Mouse (Mus musculus) stomach, postnatal 0 days (tissue): ENCODE data around the gene Mlec.

Experiments
- CTCF ChIP-seq: IDR thresholded peaks from 2 replicates; pipeline ENCODE4 v1.5.1; 2016; ENCODE audit warnings: antibody characterized with exemption, low read depth, mild to moderate bottlenecking, moderate library complexity
- EP300 ChIP-seq: optimal IDR thresholded peaks from 2 replicates; pipeline ENCODE3; 2016; ENCODE audit warnings: antibody characterized with exemption

DNA sequence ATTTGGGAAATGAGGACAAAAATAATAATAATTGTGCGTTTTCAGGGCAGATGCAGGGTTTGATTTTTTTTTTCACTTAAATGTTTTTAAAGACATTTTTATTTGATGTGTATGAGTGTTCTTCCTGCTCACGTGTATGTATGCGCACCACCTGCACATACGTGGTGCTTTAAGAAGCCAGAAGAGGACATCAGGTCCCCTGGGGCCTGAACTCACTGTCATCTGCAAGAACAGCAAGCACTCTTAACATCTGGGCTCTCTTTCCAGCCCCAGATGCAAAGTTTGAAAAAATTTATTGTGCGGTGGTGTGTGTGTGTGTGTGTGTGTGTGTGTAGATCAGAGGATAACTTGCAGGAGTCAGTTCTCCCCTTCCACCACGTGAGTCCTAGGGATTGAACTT, 19.9 kb upstream of the Mlec start:
- no peak for TF ChIP-seq CTCF
- no peak for TF ChIP-seq EP300
